Mouse (Mus musculus) ES-E14 (cell line): Measurements from ENCODE around the gene Haus2.

Source experiments
- CHD2 ChIP-seq: IDR thresholded peaks from 2 replicates; pipeline ENCODE4 v1.6.1; 2014; ENCODE audit warnings: mild to moderate bottlenecking, low read depth, low read length, inconsistent platforms
- MAFK ChIP-seq: IDR thresholded peaks from 2 replicates; pipeline ENCODE4 v1.6.1; 2014; ENCODE audit warnings: mild to moderate bottlenecking, low read depth, low read length, inconsistent platforms; ENCODE audit not compliant: insufficient read depth
- ZC3H11A ChIP-seq: IDR thresholded peaks from 2 replicates; pipeline ENCODE4 v1.6.1; 2012; ENCODE audit warnings: low read depth, mild to moderate bottlenecking, inconsistent platforms, low read length, borderline replicate concordance
- ZNF384 ChIP-seq: IDR thresholded peaks from 2 replicates; pipeline ENCODE4 v1.6.1; 2012; ENCODE audit warnings: low read depth, low read length, inconsistent platforms

GRCm38 (mm10) chr2:120561524-120561923, 47.7 kb upstream of the Haus2 start:
- TF ChIP-seq ZNF384 (no peak), CHD2 (no peak), MAFK (no peak), ZC3H11A (no peak)
